Mouse (Mus musculus): ENCODE data around the gene Slc41a2.

Slc41a2 gene

GRCm38 (mm10) chr10:83233967-83234366, 103.7 kb downstream of the Slc41a2 start:
- no peak for DNase-seq (ENCODE audit: low spot score in 2 of 2)

- no peak for DNase-seq (ENCODE audit: low spot score in 2 of 2)
These were observed 109.1 kb downstream of the Slc41a2 start for GRCm38 (mm10) chr10:83228626-83229025.

- no peak for DNase-seq (ENCODE audit: low spot score in 2 of 2)
These were observed 112.7 kb downstream of the Slc41a2 start for GRCm38 (mm10) chr10:83224999-83225398.

GRCm38 (mm10) chr10:83220847-83221246, 116.8 kb downstream of the Slc41a2 start:
- DNase-seq (ENCODE audit: low spot score in 2 of 2), result no peak

- DNase-seq (ENCODE audit: low spot score in 2 of 2), result no peak
These were observed 117.5 kb downstream of the Slc41a2 start for GRCm38 (mm10) chr10:83220217-83220616.

GRCm38 (mm10) chr10:83219729-83220128, 118.0 kb downstream of the Slc41a2 start:
- DNase-seq (ENCODE audit: low spot score in 2 of 2), result peak; percentile 58 to 61

GRCm38 (mm10) chr10:83218778-83219177, 118.9 kb downstream of the Slc41a2 start:
- no peak for DNase-seq (ENCODE audit: low spot score in 2 of 2)

GRCm38 (mm10) chr10:83217256-83217655, 120.4 kb downstream of the Slc41a2 start:
- DNase-seq (ENCODE audit: low spot score in 2 of 2), result no peak

GRCm38 (mm10) chr10:83215559-83215958, 122.1 kb downstream of the Slc41a2 start:
- DNase-seq (ENCODE audit: low spot score in 2 of 2), result no peak

GRCm38 (mm10) chr10:83212618-83213017, 125.1 kb downstream of the Slc41a2 start:
- peak in 1 of 2 experiments; percentile 25 for DNase-seq (ENCODE audit: low spot score in 2 of 2)

GRCm38 (mm10) chr10:83210968-83211583, 126.6 kb downstream of the Slc41a2 start:
- no peak for DNase-seq (ENCODE audit: low spot score in 2 of 2)

- no peak for DNase-seq (ENCODE audit: low spot score in 2 of 2)
These were observed 127.6 kb downstream of the Slc41a2 start for GRCm38 (mm10) chr10:83210122-83210521.

GRCm38 (mm10) chr10:83209388-83209787, 128.3 kb downstream of the Slc41a2 start:
- DNase-seq (ENCODE audit: low spot score in 2 of 2), result no peak

GRCm38 (mm10) chr10:83208436-83208835, 129.2 kb downstream of the Slc41a2 start:
- DNase-seq (ENCODE audit: low spot score in 2 of 2), result no peak

GRCm38 (mm10) chr10:83202906-83203702, 134.6 kb downstream of the Slc41a2 start:
- DNase-seq (ENCODE audit: low spot score in 2 of 2), result no peak

- DNase-seq (ENCODE audit: low spot score in 2 of 2), result no peak
These were observed 136.2 kb downstream of the Slc41a2 start for GRCm38 (mm10) chr10:83201525-83201924.

GRCm38 (mm10) chr10:83199290-83199689, 138.4 kb downstream of the Slc41a2 start:
- DNase-seq (ENCODE audit: low spot score in 2 of 2), result no peak

- no peak for DNase-seq (ENCODE audit: low spot score in 2 of 2)
These were observed 139.0 kb downstream of the Slc41a2 start for GRCm38 (mm10) chr10:83198692-83199091.

GRCm38 (mm10) chr10:83197690-83198336, 139.9 kb downstream of the Slc41a2 start:
- DNase-seq (ENCODE audit: low spot score in 2 of 2), result peak; percentile 77 to 84

GRCm38 (mm10) chr10:83191982-83192381, 145.7 kb downstream of the Slc41a2 start:
- DNase-seq (ENCODE audit: low spot score in 2 of 2), result no peak

GRCm38 (mm10) chr10:83191476-83191875, 146.2 kb downstream of the Slc41a2 start:
- DNase-seq (ENCODE audit: low spot score in 2 of 2), result no peak

- no peak for DNase-seq (ENCODE audit: low spot score in 2 of 2)
These were observed 148.6 kb downstream of the Slc41a2 start for GRCm38 (mm10) chr10:83189071-83189470.

GRCm38 (mm10) chr10:83186984-83187383, 150.7 kb downstream of the Slc41a2 start:
- DNase-seq (ENCODE audit: low spot score in 2 of 2), result no peak

All from frontal cortex, postnatal 36 days (tissue).